Mouse (Mus musculus): ENCODE measurements around the gene Bpifb2. TPM values are rescaled to one million over a fixed set of nuclear protein-coding genes. Genes with fewer than 3 reads are reported as not detected.

Gene Bpifb2
- total RNA-seq, 2 experiments from 2014 or later, result not detected

DNA sequence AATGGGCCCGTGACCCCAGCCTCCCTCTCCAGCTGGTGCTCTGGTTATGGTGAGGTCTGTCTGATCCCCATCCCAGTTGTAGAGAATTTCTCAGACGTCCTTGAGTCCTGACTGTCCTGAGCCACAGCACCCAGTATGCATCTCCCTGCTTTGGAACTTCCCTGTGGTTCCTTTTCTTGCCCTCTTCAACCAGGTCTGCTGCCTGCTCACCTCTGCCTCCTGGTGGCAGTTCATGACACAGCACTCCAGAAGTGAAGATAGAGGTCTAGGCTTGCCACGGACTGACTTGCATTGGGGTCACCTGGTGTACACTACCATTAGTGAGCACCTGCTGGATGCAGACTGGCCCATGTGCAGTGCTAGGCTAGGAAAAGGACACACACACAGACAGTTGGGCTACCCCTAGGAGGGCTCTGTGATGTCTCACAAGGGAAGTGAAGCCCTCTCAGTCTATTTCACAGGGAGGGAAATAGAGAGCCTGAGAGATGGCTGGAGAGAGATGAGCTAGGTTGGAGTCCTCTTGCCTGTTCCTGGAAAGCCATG is 55.1 kb downstream of the Bpifb2 start:
- peak; percentile 27 to 59 for DNase-seq
- intact Hi-C loops (cut with DNase I), result loop anchor here (1.0 to 5.0 kb wide), 3 partner anchors 123 to 259 kb away; no protein-coding TSS in a partner anchor

DNA sequence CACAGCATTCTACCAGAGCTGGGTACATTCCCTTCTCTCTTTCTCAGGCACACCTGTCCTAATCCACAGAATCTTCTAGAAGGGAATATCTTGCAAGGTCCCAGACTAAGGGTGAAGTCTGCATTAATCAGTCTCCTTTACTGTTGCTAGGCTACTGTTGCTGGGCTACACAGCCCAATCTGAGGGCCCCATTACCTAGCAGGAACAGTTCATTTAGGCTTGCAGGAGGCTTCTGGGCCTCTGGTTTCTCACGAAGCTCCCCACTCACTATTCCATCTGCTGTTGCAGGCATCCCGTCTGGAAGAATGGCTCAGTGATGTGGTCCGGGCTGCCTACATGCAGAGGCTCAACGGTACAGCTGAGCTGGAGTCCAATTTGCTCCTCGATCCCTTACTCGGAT is 56.3 kb downstream of the Bpifb2 start:
- intact Hi-C loops (cut with DNase I), result loop anchor here (2.0 to 5.0 kb wide), 2 partner anchors 219 to 260 kb away; no protein-coding TSS in a partner anchor
- no peak for DNase-seq

- intact Hi-C loops (cut with DNase I), result loop anchor here (5.0 kb wide), 1 partner anchor 221 kb away; no protein-coding TSS in a partner anchor
- no peak for DNase-seq
These were observed 58.5 kb downstream of the Bpifb2 start for GRCm38 (mm10) chr2:153933311-153933710.

GRCm38 (mm10) chr2:153935348-153935747 is 60.5 kb downstream of the Bpifb2 start:
- no peak for DNase-seq
- intact Hi-C loops (cut with DNase I), result no loop called here

DNA sequence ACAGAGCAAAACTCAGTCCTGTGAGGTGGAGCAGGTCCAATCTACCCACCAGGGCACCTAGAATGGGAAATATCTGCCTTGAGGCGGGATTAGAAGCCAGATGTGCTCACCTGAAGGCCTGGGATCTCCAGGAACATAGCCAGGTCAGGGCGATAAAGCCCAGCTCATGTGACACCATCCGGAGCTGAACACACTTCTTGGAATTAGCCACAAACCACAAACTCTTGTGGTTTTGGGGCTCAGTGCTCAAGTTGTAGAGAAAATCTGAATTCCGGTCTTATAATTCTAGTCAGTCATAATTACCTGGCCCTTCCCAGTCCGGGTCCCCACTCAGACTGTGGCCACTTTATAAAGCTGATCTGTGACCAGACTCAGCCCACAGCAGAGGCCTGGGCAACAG is 63.0 kb downstream of the Bpifb2 start, which contains the start of gene Bpifb4:
TSS of gene Bpifb4 (plus strand) at position 370 of the 400 bp plus-strand sequence.
- no peak for DNase-seq
- intact Hi-C loops (cut with DNase I), result no loop called here

DNA sequence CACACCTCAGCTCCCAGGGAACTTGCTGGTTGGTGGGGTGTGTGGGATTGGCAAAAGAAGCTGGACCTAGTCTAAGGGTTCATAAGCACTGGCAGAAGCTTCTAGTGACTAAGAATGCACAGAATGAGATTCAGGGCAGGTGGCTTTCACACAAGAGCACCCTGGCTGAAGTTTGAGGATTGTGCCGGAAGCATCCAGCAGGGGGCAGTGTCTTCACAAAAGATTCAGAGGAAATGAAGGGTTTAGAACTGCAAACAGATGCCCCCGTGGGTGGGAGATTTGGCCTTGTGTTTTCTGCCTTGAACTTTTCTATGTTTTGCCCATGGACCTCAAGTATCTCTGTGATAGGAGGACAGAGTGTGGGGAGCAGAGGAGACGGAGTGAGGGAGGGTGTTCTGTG is 68.7 kb downstream of the Bpifb2 start:
- intact Hi-C loops (cut with DNase I), result no loop called here
- DNase-seq, result peak; percentile 21 to 40

- intact Hi-C loops (cut with DNase I), result no loop called here
- DNase-seq, result no peak
These were observed 69.7 kb downstream of the Bpifb2 start for GRCm38 (mm10) chr2:153944567-153944966.

Other genes with a start within 250 kb of the Bpifb2 start
- 10 to 100 TPM; 11.0 to 12.2 TPM for gene Commd7, start 242.3 kb upstream of the Bpifb2 start, total RNA-seq (2021)
- 1 to 10 TPM; 1.1 to 1.2 TPM for gene Dnmt3b, start 225.6 kb upstream of the Bpifb2 start, total RNA-seq (2021)
- not detected for gene Dnmt3c, start 178.4 kb upstream of the Bpifb2 start, total RNA-seq (2021)
- gene Mapre1, start 133.8 kb upstream of the Bpifb2 start, total RNA-seq (2021), result 10 to 100 TPM; 51.4 to 57.7 TPM
- gene Efcab8, start 95.1 kb upstream of the Bpifb2 start, total RNA-seq (2021), result not detected
- gene Sun5, start 4.0 kb upstream of the Bpifb2 start, total RNA-seq (2021), result not detected
- gene Bpifb6, start 25.3 kb downstream of the Bpifb2 start, total RNA-seq (2021), result not detected
- not detected for gene Bpifb3, start 43.2 kb downstream of the Bpifb2 start, total RNA-seq (2021)
- not detected for gene Bpifb4, start 63.2 kb downstream of the Bpifb2 start, total RNA-seq (2021)
- gene Bpifa6, start 99.9 kb downstream of the Bpifb2 start, total RNA-seq (2021), result not detected
- gene Bpifa2, start 133.2 kb downstream of the Bpifb2 start, total RNA-seq (2021), result not detected